Mouse (Mus musculus): ENCODE measurements around the gene C1rb. TPM values are rescaled to one million over a fixed set of nuclear protein-coding genes. Genes with fewer than 3 reads are reported as not detected.
"Not testable (repeated sequence)": the region's sequence is repeated elsewhere in the genome, so short reads cannot be mapped to it uniquely, and the experiment has no call there.

C1rb gene
- polyA plus RNA-seq, 1 experiment from 2014 or later, result not detected

DNA sequence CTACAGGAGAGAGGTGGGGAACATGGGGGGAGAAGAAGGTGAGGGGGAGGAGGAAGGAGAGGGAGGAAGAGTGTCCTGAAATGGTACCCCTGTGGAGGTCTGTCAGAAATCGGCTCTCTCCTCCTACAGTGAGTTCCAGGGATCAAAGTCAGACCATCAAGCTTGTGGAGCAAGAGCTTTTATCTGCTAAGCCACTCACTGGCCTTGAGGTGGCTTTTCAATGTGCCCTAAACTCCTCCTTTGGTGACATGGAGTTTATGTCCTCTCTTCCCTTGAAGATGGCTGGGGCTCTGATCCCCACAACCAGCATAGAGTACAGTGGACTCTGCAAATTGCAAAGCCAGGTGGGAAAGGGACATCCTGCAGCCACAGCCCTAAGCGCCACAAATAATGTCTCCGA lies 22.1 kb upstream of the C1rb start:
- not testable (repeated sequence) for H3K4me2 ChIP-seq (ENCODE audit: low read depth, low read length, severe bottlenecking); H3K4me3 ChIP-seq (ENCODE audit: low read depth, low read length); H3K9ac ChIP-seq (ENCODE audit: low read length); H3K27ac ChIP-seq (ENCODE audit: low read depth, low read length); DNase-seq (ENCODE audit: low spot score); H3K36me3 ChIP-seq (ENCODE audit: control insufficient read depth, insufficient read depth, low read length); ATAC-seq (replicated peaks; ENCODE audit: low FRiP score); H3K27me3 ChIP-seq (ENCODE audit: control insufficient read depth, insufficient read depth, low read length); H3K4me1 ChIP-seq (replicated peaks; ENCODE audit: control insufficient read depth, insufficient read depth, low read length); H3K9me3 ChIP-seq (ENCODE audit: control insufficient read depth, low read length)
- WGBS, result 95% methylated on average over 2 of the region's 3 CpGs

DNA sequence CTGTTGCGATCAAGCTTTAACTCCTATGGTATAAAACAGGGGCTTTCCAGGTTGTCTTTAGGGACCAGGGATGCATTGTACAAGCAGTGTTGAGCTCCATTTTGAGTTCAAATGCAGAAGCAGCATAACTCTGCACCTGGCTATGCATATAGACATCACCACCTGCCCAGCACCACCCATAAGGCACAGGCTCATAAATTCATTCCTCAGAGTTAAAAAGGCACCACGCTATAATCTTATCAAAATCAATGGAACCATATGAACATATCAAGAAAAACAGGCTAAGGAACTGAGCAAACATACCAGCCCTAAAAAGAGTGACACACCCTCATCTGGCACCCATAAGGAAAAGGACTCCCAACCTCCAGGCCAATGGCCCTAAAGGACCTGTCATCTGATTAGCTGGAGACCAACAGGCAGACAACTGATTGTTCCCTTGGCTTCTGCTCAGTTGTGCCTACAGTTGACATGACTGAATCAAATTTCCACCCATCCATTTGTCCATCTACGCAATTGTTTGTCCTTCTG lies 21.0 kb upstream of the C1rb start:
- no peaks in the 10 kb centered on the region for H3K4me1 ChIP-seq (replicated peaks; ENCODE audit: control insufficient read depth, insufficient read depth, low read length)
- DNase-seq (ENCODE audit: low spot score), result no peak
- no peak overlapping the region for H3K9ac ChIP-seq (ENCODE audit: low read length)
- WGBS, result 87% methylated on average over 3 of the region's 3 CpGs
- H3K9me3 ChIP-seq (ENCODE audit: control insufficient read depth, low read length), result peaks cover 3% of the 10 kb centered on the region
- no peaks in the 10 kb centered on the region for H3K27me3 ChIP-seq (ENCODE audit: control insufficient read depth, insufficient read depth, low read length)
- no peak for ATAC-seq (replicated peaks; ENCODE audit: low FRiP score)
- no peaks in the 10 kb centered on the region for H3K36me3 ChIP-seq (ENCODE audit: control insufficient read depth, insufficient read depth, low read length)
- H3K4me2 ChIP-seq (ENCODE audit: low read depth, low read length, severe bottlenecking), result no peak overlapping the region
- no peak overlapping the region for H3K27ac ChIP-seq (ENCODE audit: low read depth, low read length)
- no peak overlapping the region for H3K4me3 ChIP-seq (ENCODE audit: low read depth, low read length)

- no peaks in the 10 kb centered on the region for H3K27me3 ChIP-seq (ENCODE audit: control insufficient read depth, insufficient read depth, low read length)
- H3K4me3 ChIP-seq (ENCODE audit: low read depth, low read length), result no peak overlapping the region
- no peak for ATAC-seq (replicated peaks; ENCODE audit: low FRiP score)
- 75% methylated on average over 22 of the region's 22 CpGs for WGBS
- peaks cover 3% of the 10 kb centered on the region for H3K9me3 ChIP-seq (ENCODE audit: control insufficient read depth, low read length)
- H3K27ac ChIP-seq (ENCODE audit: low read depth, low read length), result no peak overlapping the region
- no peaks in the 10 kb centered on the region for H3K36me3 ChIP-seq (ENCODE audit: control insufficient read depth, insufficient read depth, low read length)
- no peak overlapping the region for H3K4me2 ChIP-seq (ENCODE audit: low read depth, low read length, severe bottlenecking)
- H3K9ac ChIP-seq (ENCODE audit: low read length), result no peak overlapping the region
- no peaks in the 10 kb centered on the region for H3K4me1 ChIP-seq (replicated peaks; ENCODE audit: control insufficient read depth, insufficient read depth, low read length)
- DNase-seq (ENCODE audit: low spot score), result no peak
Observed at GRCm38 (mm10) chr6:124552766-124553165, 17.3 kb upstream of the C1rb start.

- 74% methylated on average over 2 of the region's 2 CpGs for WGBS
- DNase-seq (ENCODE audit: low spot score); H3K4me2 ChIP-seq (ENCODE audit: low read depth, low read length, severe bottlenecking); H3K4me1 ChIP-seq (replicated peaks; ENCODE audit: control insufficient read depth, insufficient read depth, low read length); H3K9me3 ChIP-seq (ENCODE audit: control insufficient read depth, low read length); ATAC-seq (replicated peaks; ENCODE audit: low FRiP score); H3K36me3 ChIP-seq (ENCODE audit: control insufficient read depth, insufficient read depth, low read length); H3K9ac ChIP-seq (ENCODE audit: low read length); H3K27ac ChIP-seq (ENCODE audit: low read depth, low read length); H3K4me3 ChIP-seq (ENCODE audit: low read depth, low read length); H3K27me3 ChIP-seq (ENCODE audit: control insufficient read depth, insufficient read depth, low read length): not testable (repeated sequence)
Observed at GRCm38 (mm10) chr6:124555956-124556355, 14.1 kb upstream of the C1rb start.

DNA sequence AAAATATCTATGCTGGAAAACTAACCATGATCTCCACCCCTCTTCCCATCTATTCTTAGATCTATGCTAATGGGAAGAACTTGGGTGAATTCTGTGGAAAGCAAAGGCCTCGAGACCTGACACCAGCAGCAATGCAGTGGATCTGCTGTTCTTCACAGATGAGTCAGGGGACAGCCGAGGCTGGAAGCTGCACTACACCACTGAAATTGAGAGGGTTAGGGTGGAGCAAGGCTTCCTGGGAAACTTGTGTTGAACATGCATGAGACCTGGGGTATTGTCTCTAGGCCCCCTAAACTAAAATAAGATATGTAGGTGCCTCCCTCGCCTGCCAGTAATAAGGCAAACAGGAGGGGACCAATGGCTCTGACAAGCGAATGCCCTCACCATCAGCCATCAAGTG lies 8.9 kb upstream of the C1rb start:
- not testable (repeated sequence) for ATAC-seq (replicated peaks; ENCODE audit: low FRiP score); H3K27me3 ChIP-seq (ENCODE audit: control insufficient read depth, insufficient read depth, low read length); H3K4me2 ChIP-seq (ENCODE audit: low read depth, low read length, severe bottlenecking); DNase-seq (ENCODE audit: low spot score); H3K27ac ChIP-seq (ENCODE audit: low read depth, low read length); H3K36me3 ChIP-seq (ENCODE audit: control insufficient read depth, insufficient read depth, low read length); H3K9ac ChIP-seq (ENCODE audit: low read length); H3K4me1 ChIP-seq (replicated peaks; ENCODE audit: control insufficient read depth, insufficient read depth, low read length); H3K4me3 ChIP-seq (ENCODE audit: low read depth, low read length); H3K9me3 ChIP-seq (ENCODE audit: control insufficient read depth, low read length)
- 88% methylated on average over 4 of the region's 4 CpGs for whole genome bisulfite sequencing

DNA sequence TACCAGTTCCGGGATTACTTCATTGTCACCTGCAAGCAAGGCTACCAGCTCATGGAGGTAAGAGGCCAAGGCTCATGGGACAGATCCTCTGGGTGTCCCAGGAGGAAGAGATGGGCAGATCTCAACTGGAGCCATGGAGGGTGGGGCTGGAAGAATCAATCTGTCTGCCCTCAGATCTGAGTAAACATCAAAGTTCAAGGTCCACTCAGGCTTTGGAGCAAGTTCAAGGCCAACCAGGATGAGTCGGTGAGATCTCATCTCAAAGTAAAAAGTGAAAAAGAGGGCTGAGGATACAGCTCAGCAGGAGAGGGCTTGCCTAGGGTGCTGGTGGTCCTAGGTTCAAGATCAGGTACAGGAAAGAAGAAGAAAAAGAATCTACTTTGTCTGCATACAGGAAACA lies 8.5 kb upstream of the C1rb start:
- H3K4me2 ChIP-seq (ENCODE audit: low read depth, low read length, severe bottlenecking); H3K9me3 ChIP-seq (ENCODE audit: control insufficient read depth, low read length); H3K36me3 ChIP-seq (ENCODE audit: control insufficient read depth, insufficient read depth, low read length); DNase-seq (ENCODE audit: low spot score); H3K4me3 ChIP-seq (ENCODE audit: low read depth, low read length); H3K9ac ChIP-seq (ENCODE audit: low read length); ATAC-seq (replicated peaks; ENCODE audit: low FRiP score); H3K27me3 ChIP-seq (ENCODE audit: control insufficient read depth, insufficient read depth, low read length); H3K27ac ChIP-seq (ENCODE audit: low read depth, low read length); H3K4me1 ChIP-seq (replicated peaks; ENCODE audit: control insufficient read depth, insufficient read depth, low read length): not testable (repeated sequence)
- 92% methylated on average over 1 of the region's 2 CpGs for WGBS

DNA sequence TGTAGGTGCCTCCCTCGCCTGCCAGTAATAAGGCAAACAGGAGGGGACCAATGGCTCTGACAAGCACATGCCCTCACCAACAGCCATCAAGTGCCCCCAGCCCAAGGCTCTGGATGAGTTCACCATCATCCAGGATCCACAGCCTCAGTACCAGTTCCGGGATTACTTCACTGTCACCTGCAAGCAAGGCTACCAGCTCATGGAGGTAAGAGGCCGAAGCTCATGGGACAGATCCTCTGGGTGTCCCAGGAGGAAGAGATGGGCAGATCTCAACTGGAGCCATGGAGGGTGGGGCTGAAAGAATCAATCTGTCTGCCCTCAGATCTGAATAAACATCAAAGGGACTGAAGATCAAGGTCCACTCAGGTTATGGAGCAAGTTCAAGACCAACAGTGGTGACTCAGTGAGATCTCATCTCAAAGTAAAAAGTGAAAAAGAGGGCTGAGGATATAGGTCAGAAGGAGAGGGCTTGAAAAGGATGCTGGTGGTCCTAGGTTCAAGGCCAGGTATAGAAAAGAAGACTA lies 5.1 kb downstream of the C1rb start:
- H3K4me2 ChIP-seq (ENCODE audit: low read depth, low read length, severe bottlenecking); ATAC-seq (replicated peaks; ENCODE audit: low FRiP score): not testable (repeated sequence)
- 82% methylated on average over 3 of the region's 3 CpGs for WGBS

DNA sequence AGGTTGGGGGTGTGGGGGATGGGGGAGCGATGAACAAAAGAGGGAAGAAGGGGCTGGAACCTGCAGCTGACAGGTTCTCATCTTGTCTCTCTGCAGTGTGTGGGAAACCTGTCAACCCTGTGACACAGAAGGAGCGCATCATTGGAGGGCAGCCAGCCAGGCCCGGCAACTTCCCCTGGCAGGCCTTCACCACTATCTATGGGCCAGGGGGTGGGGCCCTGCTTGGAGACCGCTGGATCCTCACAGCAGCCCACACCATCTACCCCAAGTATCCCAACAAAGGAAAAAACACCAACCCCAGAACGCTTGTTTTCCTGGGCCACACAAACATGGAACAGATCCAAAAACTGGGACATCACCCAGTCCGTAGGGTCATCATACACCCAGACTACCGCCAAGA lies 10.1 kb downstream of the C1rb start:
- not testable (repeated sequence) for H3K27ac ChIP-seq (ENCODE audit: low read depth, low read length); DNase-seq (ENCODE audit: low spot score); H3K4me1 ChIP-seq (replicated peaks; ENCODE audit: control insufficient read depth, insufficient read depth, low read length); H3K9ac ChIP-seq (ENCODE audit: low read length); H3K4me2 ChIP-seq (ENCODE audit: low read depth, low read length, severe bottlenecking); H3K4me3 ChIP-seq (ENCODE audit: low read depth, low read length); H3K9me3 ChIP-seq (ENCODE audit: control insufficient read depth, low read length); H3K36me3 ChIP-seq (ENCODE audit: control insufficient read depth, insufficient read depth, low read length); ATAC-seq (replicated peaks; ENCODE audit: low FRiP score); H3K27me3 ChIP-seq (ENCODE audit: control insufficient read depth, insufficient read depth, low read length)
- WGBS, result 88% methylated on average over 7 of the region's 7 CpGs

More for the DNA sequence above, 5.1 kb downstream of the C1rb start:
- not testable (repeated sequence) for H3K4me1 ChIP-seq (replicated peaks; ENCODE audit: control insufficient read depth, insufficient read depth, low read length); H3K27me3 ChIP-seq (ENCODE audit: control insufficient read depth, insufficient read depth, low read length); H3K27ac ChIP-seq (ENCODE audit: low read depth, low read length); H3K4me3 ChIP-seq (ENCODE audit: low read depth, low read length); H3K36me3 ChIP-seq (ENCODE audit: control insufficient read depth, insufficient read depth, low read length); DNase-seq (ENCODE audit: low spot score); H3K9me3 ChIP-seq (ENCODE audit: control insufficient read depth, low read length); H3K9ac ChIP-seq (ENCODE audit: low read length)

DNA sequence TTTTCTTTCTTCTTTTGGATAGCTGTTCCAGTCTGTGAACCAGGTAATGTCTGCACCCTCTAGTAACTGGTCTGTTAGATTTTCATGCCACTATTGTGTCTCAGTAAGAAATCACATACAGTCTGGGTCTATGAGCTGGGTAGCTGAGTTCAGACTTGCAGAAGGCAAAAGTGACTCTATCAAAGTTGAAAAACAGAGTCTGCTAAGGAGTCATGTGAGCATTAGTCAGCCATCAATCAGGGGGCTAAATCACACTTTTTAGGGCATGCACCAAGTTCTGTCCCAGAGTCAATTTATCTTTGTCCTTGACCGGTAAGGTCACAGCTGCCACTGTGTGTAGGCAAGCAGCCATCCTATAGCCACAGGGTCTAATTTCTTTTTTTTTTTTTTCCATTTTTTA lies 12.1 kb downstream of the C1rb start:
- Histone ChIP-seq H3K4me3 (ENCODE audit: low read depth, low read length) (no peak overlapping the region), H3K27ac (ENCODE audit: low read depth, low read length) (no peak overlapping the region), H3K4me2 (ENCODE audit: low read depth, low read length, severe bottlenecking) (no peak overlapping the region), H3K4me1 (replicated peaks; ENCODE audit: control insufficient read depth, insufficient read depth, low read length) (no peaks in the 10 kb centered on the region), H3K36me3 (ENCODE audit: control insufficient read depth, insufficient read depth, low read length) (no peaks in the 10 kb centered on the region), H3K9me3 (ENCODE audit: control insufficient read depth, low read length) (no peaks in the 10 kb centered on the region), H3K27me3 (ENCODE audit: control insufficient read depth, insufficient read depth, low read length) (no peaks in the 10 kb centered on the region), H3K9ac (ENCODE audit: low read length) (no peak overlapping the region)
- ATAC-seq (replicated peaks; ENCODE audit: low FRiP score) (no peak), DNase-seq (ENCODE audit: low spot score) (no peak)
- 92% methylated on average over 1 of the region's 1 CpGs for WGBS
